Mouse (Mus musculus): ENCODE measurements around the gene Pomt1. TPM values are rescaled to one million over a fixed set of nuclear protein-coding genes. Genes with fewer than 3 reads are reported as not detected.

Pomt1 gene
- total and polyA plus RNA-seq, 3 experiments = 13.6 to 16.7 (median 16.0) TPM

GRCm38 (mm10) chr2:32219501-32219900, 16.9 kb upstream of the Pomt1 start:
- TF ChIP-seq BHLHE40 (IDR thresholded peaks at IDR 0.05; ENCODE audit: low read depth, low read length) (no peak), GABPA (IDR thresholded peaks at IDR 0.05; ENCODE audit: insufficient replicate concordance, low read depth, low read length) (no peak), PAX5 (IDR thresholded peaks at IDR 0.05; ENCODE audit: low read length) (no peak), MXI1 (IDR thresholded peaks at IDR 0.05; ENCODE audit: low read depth, low read length) (no peak), RAD21 (IDR thresholded peaks at IDR 0.05; ENCODE audit: low read depth, low read length) (no peak), JUN (IDR thresholded peaks at IDR 0.05; ENCODE audit: insufficient read depth, low read depth, low read length) (no peak), POLR2A (IDR thresholded peaks at IDR 0.05; ENCODE audit: low read depth, low read length) (no peak), SMC3 (IDR thresholded peaks at IDR 0.05; ENCODE audit: low read depth, low read length) (no peak), EP300 (IDR thresholded peaks at IDR 0.05; ENCODE audit: low read length) (no peak), POLR2AphosphoS2 (IDR thresholded peaks at IDR 0.05; ENCODE audit: low read depth, low read length) (no peak), USF2 (conservative IDR thresholded peaks at IDR 0.05; ENCODE audit: low read depth, low read length) (no peak), MAX (IDR thresholded peaks at IDR 0.05; ENCODE audit: low read length) (no peak), KAT2A (IDR thresholded peaks at IDR 0.05; ENCODE audit: insufficient replicate concordance, low read length) (no peak), E2F4 (IDR thresholded peaks at IDR 0.05; ENCODE audit: insufficient replicate concordance, low read depth, low read length) (no peak), ZKSCAN1 (IDR thresholded peaks at IDR 0.05; ENCODE audit: borderline replicate concordance, low read depth, low read length) (no peak), MEF2A (IDR thresholded peaks at IDR 0.05; ENCODE audit: borderline replicate concordance, low read depth, low read length) (no peak), MAZ (IDR thresholded peaks at IDR 0.05; ENCODE audit: low read depth, low read length) (no peak), CHD1 (IDR thresholded peaks at IDR 0.05; ENCODE audit: low read depth, low read length) (no peak)
- no peaks in the 10 kb centered on the region for H3K9me3 ChIP-seq (replicated peaks; ENCODE audit: low read length)
- H3K4me2 ChIP-seq (ENCODE audit: insufficient read depth, low read depth, poor library complexity, severe bottlenecking) = no peak overlapping the region
- no peak for DNase-seq (ENCODE audit: extremely low read depth)
- H3K27me3 ChIP-seq (replicated peaks) = no peaks in the 10 kb centered on the region
- peaks cover 100% of the 10 kb centered on the region in 2 experiments for H3K36me3 ChIP-seq (replicated peaks in 1 of 2; ENCODE audit: control insufficient read depth in 1 of 2, insufficient read depth in 1 of 2, low read length in 1 of 2)
- in situ Hi-C loops (cut with MboI; ENCODE audit: low pct_ligation_motif_present, low pct_unique_long_range_greater_than_20kb, low sequenced_read_pairs) (no loop called here), dilution Hi-C loops (cut with MboI; ENCODE audit: extremely low pct_ligation_motif_present, extremely low pct_unique_long_range_greater_than_20kb, low sequenced_read_pairs) (no loop called here)
- H3K4me3 ChIP-seq (replicated peaks in 1 of 3; ENCODE audit: low read depth in 2 of 3, low read length in 2 of 3, poor library complexity in 1 of 3) = no peak overlapping the region
- no peaks in the 10 kb centered on the region for H3K79me2 ChIP-seq (replicated peaks; ENCODE audit: control insufficient read depth, extremely low read depth, insufficient read depth, poor library complexity, severe bottlenecking)
- H3K9ac ChIP-seq (ENCODE audit: insufficient read depth, low read depth) = no peak overlapping the region
- no peak overlapping the region for H3K27ac ChIP-seq (ENCODE audit: insufficient read depth, low read depth)
- peaks cover 7 to 33% of the 10 kb centered on the region in 2 experiments; a peak in 3 of 4 replicates for H3K4me1 ChIP-seq (ENCODE audit: control insufficient read depth in 1 of 2, insufficient read depth in 2 of 2)

- Histone ChIP-seq H3K79me2 (replicated peaks; ENCODE audit: control insufficient read depth, extremely low read depth, insufficient read depth, poor library complexity, severe bottlenecking) (no peaks in the 10 kb centered on the region), H3K4me1 (ENCODE audit: control insufficient read depth in 1 of 2, insufficient read depth in 2 of 2) (peaks cover 7 to 33% of the 10 kb centered on the region in 2 experiments; a peak in 3 of 4 replicates), H3K4me3 (replicated peaks in 1 of 3; ENCODE audit: low read depth in 2 of 3, low read length in 2 of 3, poor library complexity in 1 of 3) (no peak overlapping the region), H3K27ac (ENCODE audit: insufficient read depth, low read depth) (no peak overlapping the region), H3K27me3 (replicated peaks) (no peaks in the 10 kb centered on the region), H3K9me3 (replicated peaks; ENCODE audit: low read length) (no peaks in the 10 kb centered on the region), H3K4me2 (ENCODE audit: insufficient read depth, low read depth, poor library complexity, severe bottlenecking) (no peak overlapping the region), H3K9ac (ENCODE audit: insufficient read depth, low read depth) (no peak overlapping the region), H3K36me3 (replicated peaks in 1 of 2; ENCODE audit: control insufficient read depth in 1 of 2, insufficient read depth in 1 of 2, low read length in 1 of 2) (peaks cover 99 to 100% of the 10 kb centered on the region in 2 experiments)
- in situ Hi-C loops (cut with MboI; ENCODE audit: low pct_ligation_motif_present, low pct_unique_long_range_greater_than_20kb, low sequenced_read_pairs) = no loop called here
- DNase-seq (ENCODE audit: extremely low read depth) = no peak
- no peak for TF ChIP-seq MXI1 (IDR thresholded peaks at IDR 0.05; ENCODE audit: low read depth, low read length)
- no peak for TF ChIP-seq MEF2A (IDR thresholded peaks at IDR 0.05; ENCODE audit: borderline replicate concordance, low read depth, low read length)
- TF ChIP-seq CHD1 (IDR thresholded peaks at IDR 0.05; ENCODE audit: low read depth, low read length) = no peak
- no peak for TF ChIP-seq ZKSCAN1 (IDR thresholded peaks at IDR 0.05; ENCODE audit: borderline replicate concordance, low read depth, low read length)
- TF ChIP-seq ZC3H11A (IDR thresholded peaks at IDR 0.05; ENCODE audit: low read depth, low read length) = no peak
- TF ChIP-seq POLR2A (IDR thresholded peaks at IDR 0.05; ENCODE audit: low read depth, low read length) = no peak
- TF ChIP-seq UBTF (IDR thresholded peaks at IDR 0.05; ENCODE audit: low read depth, low read length) = no peak
- no peak for TF ChIP-seq EP300 (IDR thresholded peaks at IDR 0.05; ENCODE audit: low read length)
- no peak for TF ChIP-seq CTCF (conservative IDR thresholded peaks at IDR 0.05 in 1 of 2, IDR thresholded peaks at IDR 0.05 in 1 of 2; ENCODE audit: low read depth in 2 of 2, low read length in 2 of 2)
- TF ChIP-seq RCOR1 (conservative IDR thresholded peaks at IDR 0.05; ENCODE audit: low read depth, low read length) = no peak
- TF ChIP-seq USF1 (IDR thresholded peaks at IDR 0.05; ENCODE audit: low read depth, low read length) = no peak
- no peak for TF ChIP-seq MAZ (IDR thresholded peaks at IDR 0.05; ENCODE audit: low read depth, low read length)
- no peak for TF ChIP-seq POLR2AphosphoS2 (IDR thresholded peaks at IDR 0.05; ENCODE audit: low read depth, low read length)
- no peak for TF ChIP-seq CHD2 (IDR thresholded peaks at IDR 0.05; ENCODE audit: low read length)
- TF ChIP-seq ZMIZ1 (IDR thresholded peaks at IDR 0.05; ENCODE audit: low read depth, low read length) = no peak
- dilution Hi-C loops (cut with MboI; ENCODE audit: extremely low pct_ligation_motif_present, extremely low pct_unique_long_range_greater_than_20kb, low sequenced_read_pairs) = no loop called here
Measured at GRCm38 (mm10) chr2:32220021-32220420, 16.4 kb upstream of the Pomt1 start.

Data from CH12.LX (cell line).